16 mouse cellular contexts compared by ENCODE assay signal in genomic region chr5:143641503-143641902, GRCm38 (mm10). TPM values are rescaled to one million over a fixed set of nuclear protein-coding genes. Genes with fewer than 3 reads are reported as not detected.
A peak's percentile ranks its signal among the peaks of the same experiment; 100 is the strongest.
DNase-seq lines count a peak whose midpoint lies in the region; TF ChIP-seq lines count a peak whose summit lies in the region.
"Had no signal": no experiment of that assay in that cellular context is flagged by ENCODE, and none has a peak within 500 bp of the region (broad histone marks: within the 10 kb centered on the region; RNA-seq: fewer than 3 reads in every experiment).

No protein-coding gene starts in this region.

- H3K79me2 ChIP-seq in myocyte (ENCODE audit: control insufficient read depth, insufficient read depth) = peaks cover 79% of the 10 kb centered on the region

- intact Hi-C loops in left cerebral cortex, adult 2 months (cut with DNase I) = no loop called here
- intact Hi-C loops in left cerebral cortex, postnatal 25 days (cut with DNase I) = no loop called here

- H3K27ac ChIP-seq in left cerebral cortex, adult 2 months = peak overlapping the region; percentile 10; the same call in 1 of the 2 replicates
- H3K27ac ChIP-seq in embryonic facial prominence, embryonic 10.5 days (replicated peaks) = peak overlapping the region; percentile 74
- peak overlapping the region; percentile 84 for H3K27ac ChIP-seq in limb, embryonic 10.5 days
- H3K27ac ChIP-seq in hindbrain, embryonic 10.5 days = no peak overlapping the region
- H3K27ac ChIP-seq: forebrain, embryonic 12.5 days had no signal

- H3K27me3 ChIP-seq in embryonic facial prominence, embryonic 10.5 days (replicated peaks; ENCODE audit: low read depth, poor library complexity, severe bottlenecking) = no peaks in the 10 kb centered on the region
- no peaks in the 10 kb centered on the region for H3K27me3 ChIP-seq in limb, embryonic 10.5 days (ENCODE audit: low read depth, poor library complexity, severe bottlenecking)
- H3K27me3 ChIP-seq in myocyte (ENCODE audit: control insufficient read depth, insufficient read depth, insufficient read length) = no peaks in the 10 kb centered on the region
- no peaks in the 10 kb centered on the region for H3K27me3 ChIP-seq in hindbrain, embryonic 10.5 days (ENCODE audit: insufficient read depth, poor library complexity, severe bottlenecking)
- H3K27me3 ChIP-seq: forebrain, embryonic 12.5 days; heart, embryonic 15.5 days had no signal

- no peaks in the 10 kb centered on the region for H3K9me3 ChIP-seq in embryonic facial prominence, embryonic 10.5 days
- no peaks in the 10 kb centered on the region for H3K9me3 ChIP-seq in limb, embryonic 10.5 days (replicated peaks)
- no peaks in the 10 kb centered on the region for H3K9me3 ChIP-seq in hindbrain, embryonic 10.5 days
- H3K9me3 ChIP-seq: forebrain, embryonic 12.5 days; heart, embryonic 15.5 days had no signal

- TF ChIP-seq POLR2A in myocyte (IDR thresholded peaks at IDR 0.05; ENCODE audit: insufficient read length, low read depth) = no peak

- H3ac ChIP-seq in myocyte (ENCODE audit: control insufficient read depth, insufficient read length) = no peak overlapping the region

- 0 out of 2 replicates have a peak, but pooled peaks cover 3% of the 10 kb centered on the region for H3K36me3 ChIP-seq in embryonic facial prominence, embryonic 10.5 days (replicated peaks)
- peaks cover 5% of the 10 kb centered on the region for H3K36me3 ChIP-seq in limb, embryonic 10.5 days
- no peaks in the 10 kb centered on the region for H3K36me3 ChIP-seq in myocyte (ENCODE audit: control insufficient read depth, insufficient read depth)
- H3K36me3 ChIP-seq in hindbrain, embryonic 10.5 days = no peaks in the 10 kb centered on the region
- H3K36me3 ChIP-seq: forebrain, embryonic 12.5 days; heart, embryonic 15.5 days had no signal

- no peak for TF ChIP-seq CTCF in left cerebral cortex, adult 2 months (IDR thresholded peaks at IDR 0.05)

- H3K4me1 ChIP-seq in embryonic facial prominence, embryonic 10.5 days = peaks cover 80% of the 10 kb centered on the region
- peaks cover 81% of the 10 kb centered on the region for H3K4me1 ChIP-seq in limb, embryonic 10.5 days
- H3K4me1 ChIP-seq in hindbrain, embryonic 10.5 days (replicated peaks) = peaks cover 21% of the 10 kb centered on the region; the same call in 1 of the 2 replicates
- H3K4me1 ChIP-seq: forebrain, embryonic 12.5 days had no signal

- WGBS in embryonic facial prominence, embryonic 10.5 days = 57% methylated on average over 3 of the region's 3 CpGs
- 61% methylated on average over 3 of the region's 3 CpGs for WGBS in limb, embryonic 10.5 days
- 76% methylated on average over 3 of the region's 3 CpGs for WGBS in hindbrain, embryonic 10.5 days

- H3K4me3 ChIP-seq in left cerebral cortex, adult 2 months = no peak overlapping the region
- H3K4me3 ChIP-seq in embryonic facial prominence, embryonic 10.5 days = no peak overlapping the region
- H3K4me3 ChIP-seq in limb, embryonic 10.5 days = 0 out of 2 replicates have a peak overlapping the region, but pooled peaks have one; percentile 8
- H3K4me3 ChIP-seq in myocyte = peak overlapping the region; percentile 8
- H3K4me3 ChIP-seq in hindbrain, embryonic 10.5 days = no peak overlapping the region
- H3K4me3 ChIP-seq: forebrain, embryonic 12.5 days; heart, embryonic 15.5 days had no signal

- peak overlapping the region; percentile 76 for H3K4me2 ChIP-seq in myocyte (ENCODE audit: low read depth)
- H3K4me2 ChIP-seq: forebrain, embryonic 12.5 days; heart, embryonic 15.5 days; lung, embryonic 14.5 days had no signal

- no peak for DNase-seq in left cerebral cortex, adult 2 months (ENCODE audit: extremely low spot score in 1 of 2, low spot score in 2 of 2)
- no peak for DNase-seq in left cerebral cortex, postnatal 25 days (ENCODE audit: low spot score in 2 of 2)
- no peak for DNase-seq in embryonic facial prominence, embryonic 10.5 days (ENCODE audit: low spot score)
- no peak for DNase-seq in limb, embryonic 10.5 days (ENCODE audit: low spot score)
- DNase-seq in thymus, postnatal 0 days (ENCODE audit: low spot score) = no peak
- DNase-seq in hindbrain, embryonic 10.5 days (ENCODE audit: low spot score) = no peak
- DNase-seq: adrenal gland, postnatal 25 days; cerebellum, postnatal 10 days; embryo, embryonic 11 days; kidney, adult 8-10 months; kidney, postnatal 36 days; lung, embryonic 14.5 days; right cerebral cortex, postnatal 14 days had no signal

TF ChIP-seq in myocyte, 11 proteins besides CTCF, POLR2A, EP300 and RAD21:
- TF ChIP-seq REST (IDR thresholded peaks at IDR 0.05; ENCODE audit: insufficient read depth, insufficient read length) (no peak), E2F4 (IDR thresholded peaks at IDR 0.05; ENCODE audit: insufficient read depth) (no peak), SRF (IDR thresholded peaks at IDR 0.05; ENCODE audit: control insufficient read depth, insufficient read length, low read depth) (no peak), CEBPB (IDR thresholded peaks at IDR 0.05; ENCODE audit: insufficient read depth, poor library complexity, severe bottlenecking) (no peak), MYOG (IDR thresholded peaks at IDR 0.05; ENCODE audit: control insufficient read depth in 1 of 3, insufficient read depth in 1 of 3, insufficient read length in 2 of 3, low read depth in 2 of 3) (no peak), MAX (IDR thresholded peaks at IDR 0.05; ENCODE audit: low read depth) (no peak), MYOD1 (IDR thresholded peaks at IDR 0.05; ENCODE audit: control insufficient read depth in 1 of 3, insufficient read length in 2 of 3, low read depth in 2 of 3) (no peak), USF1 (IDR thresholded peaks at IDR 0.05; ENCODE audit: low read depth) (no peak), POLR2AphosphoS2 (IDR thresholded peaks at IDR 0.05; ENCODE audit: insufficient read length, low read depth) (no peak), TCF3 (IDR thresholded peaks at IDR 0.05; ENCODE audit: insufficient read length, low read depth) (no peak), TCF12 (IDR thresholded peaks at IDR 0.05; ENCODE audit: insufficient read depth, poor library complexity, severe bottlenecking) (no peak)
TF ChIP-seq in myocyte: peak in this region for 0.

RNA-seq across cellular contexts. Expression of gene Cyth3, which starts 19.3 kb away (rescaled TPM):
- 10 to 100 TPM; 36.7 to 36.9 TPM for total RNA-seq in left cerebral cortex, adult 2 months (2021)
- total RNA-seq in left cerebral cortex, postnatal 25 days (2021) = 10 to 100 TPM; 37.5 to 38.2 TPM
- polyA plus RNA-seq in embryonic facial prominence, embryonic 10.5 days (2016; fragmentation: Nextera tagmentation; extraction: Ambion mirVana) = 40.4 and 48.1 TPM in 2 replicates
- 47.5 and 59.2 TPM in 2 replicates for polyA plus RNA-seq in limb, embryonic 10.5 days (2016; fragmentation: Nextera tagmentation; extraction: Ambion mirVana)
- 18.5 TPM for polyA plus RNA-seq in myocyte (2012; fragmentation: generic; extraction: Trizol)
- polyA plus RNA-seq in thymus, postnatal 0 days (2015; fragmentation: Nextera tagmentation; extraction: Ambion mirVana) = 13.8 and 17.2 TPM in 2 replicates
- polyA plus RNA-seq in hindbrain, embryonic 10.5 days (2016; fragmentation: Nextera tagmentation; extraction: Ambion mirVana) = 33.6 and 36.4 TPM in 2 replicates

Comparison
In these comparisons a context has a peak if more than half of its experiments do, and no peak if none do; other contexts are left out.
1. H3K4me3 ChIP-seq: peak in limb, embryonic 10.5 days (single experiment) and myocyte (single experiment); none in left cerebral cortex, adult 2 months (single experiment), embryonic facial prominence, embryonic 10.5 days (single experiment) and hindbrain, embryonic 10.5 days (single experiment).